Mouse (Mus musculus) heart, adult 2 months (tissue): Measurements from ENCODE around the gene Hspa12a.

ENCODE experiments used
- CTCF ChIP-seq: fragments of 200-600 bp; IDR thresholded peaks from 2 replicates; pipeline ENCODE4 v1.8.1; 2022; ENCODE audit warnings: antibody characterized with exemption, mild to moderate bottlenecking, moderate library complexity
- EP300 ChIP-seq: fragments of 200-500 bp; IDR thresholded peaks from 2 replicates; pipeline ENCODE4 v1.6.1; 2011; ENCODE audit warnings: low read depth, low read length, control low read depth; ENCODE audit not compliant: insufficient read depth
- POLR2A ChIP-seq: fragments of 200-500 bp; IDR thresholded peaks from 2 replicates; pipeline ENCODE4 v1.6.1; 2011; ENCODE audit warnings: mild to moderate bottlenecking, low read depth, low read length, control low read depth; ENCODE audit not compliant: insufficient read depth

GRCm38 (mm10) chr19:58839806-58840205 lies 103.6 kb downstream of the Hspa12a start:
- TF ChIP-seq POLR2A (no peak), CTCF (no peak), EP300 (no peak)
